Mouse (Mus musculus): ENCODE measurements around the gene Rora.

Rora gene

DNA sequence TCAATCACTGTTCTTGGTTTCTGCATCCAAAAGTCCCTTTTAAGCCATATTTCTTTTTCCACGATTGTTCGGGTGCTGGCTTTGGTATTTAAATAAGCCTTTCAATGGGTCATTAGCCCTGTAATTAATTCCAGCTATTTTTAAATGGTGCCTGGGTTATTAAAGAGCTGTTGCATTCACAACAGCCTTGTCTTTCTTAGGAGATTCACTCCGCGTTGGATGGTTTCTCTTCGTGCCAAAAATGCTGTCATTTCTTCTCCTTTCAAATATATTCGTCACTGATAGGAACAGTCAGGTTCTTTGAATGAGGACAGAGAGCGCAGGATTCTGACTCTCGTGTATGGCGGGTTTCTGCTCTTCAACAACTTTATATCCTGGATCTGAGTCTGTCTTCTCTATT, 673.5 kb downstream of the Rora start:
- DNase-seq = no peak

GRCm38 (mm10) chr9:69327591-69327990, 674.0 kb downstream of the Rora start:
- no peak for DNase-seq

DNA sequence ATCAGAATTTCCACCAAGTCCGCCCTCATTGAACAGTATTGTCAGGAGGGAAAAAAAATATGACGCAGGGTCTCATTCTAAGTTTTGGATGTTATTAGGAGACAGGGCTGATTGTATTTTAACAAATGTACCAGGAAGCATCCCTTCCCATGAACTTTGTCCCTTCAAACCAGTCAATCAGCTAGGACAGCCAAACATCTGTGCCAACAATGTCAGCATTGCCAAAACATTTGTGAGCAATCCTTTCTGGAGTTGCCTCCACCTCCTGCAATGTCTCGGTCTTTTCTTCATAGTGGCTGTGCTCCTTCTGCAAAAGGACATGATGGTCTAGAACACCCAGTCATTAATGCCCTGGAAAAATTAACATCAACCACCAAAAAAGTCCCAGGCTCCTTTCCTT, 678.2 kb downstream of the Rora start:
- DNase-seq = no peak

DNA sequence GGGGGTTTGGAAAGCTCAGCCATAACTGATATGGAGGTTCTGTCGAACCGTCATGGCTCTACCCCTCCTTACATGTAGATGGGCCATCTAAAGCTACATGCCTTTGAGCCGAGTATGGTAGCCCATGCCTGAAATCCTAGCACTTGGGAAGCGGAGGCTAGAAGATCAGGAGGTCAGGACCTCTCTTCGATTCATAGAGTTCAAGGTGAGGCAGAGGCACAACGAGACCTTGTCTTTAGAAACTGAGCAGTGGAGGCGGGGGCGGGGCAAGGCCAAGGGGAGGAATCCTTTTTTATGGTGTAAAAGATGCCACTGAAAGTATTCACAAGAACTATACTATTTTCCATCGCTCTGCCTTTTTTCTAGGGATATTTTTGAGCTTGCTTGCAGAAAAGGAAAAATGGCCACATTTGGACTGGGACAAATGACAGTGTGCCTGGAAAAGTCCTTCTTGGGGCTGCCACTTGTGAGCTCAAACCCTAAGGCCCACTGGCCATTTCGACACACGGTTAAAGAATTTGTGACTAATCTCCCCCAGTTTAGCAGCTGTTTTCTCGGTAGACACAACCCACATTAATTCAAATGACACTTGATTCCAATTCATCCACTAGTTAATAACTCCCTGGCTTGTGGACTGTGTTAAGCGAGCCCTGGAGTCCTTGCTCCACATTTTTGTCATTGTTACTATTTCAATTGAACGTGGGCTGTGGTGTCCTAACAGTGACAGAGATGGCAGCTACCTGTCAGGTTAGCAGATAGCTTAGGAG, 679.4 kb downstream of the Rora start:
- DNase-seq = no peak

- DNase-seq = no peak
These were observed 680.1 kb downstream of the Rora start for GRCm38 (mm10) chr9:69333654-69334053.

DNA sequence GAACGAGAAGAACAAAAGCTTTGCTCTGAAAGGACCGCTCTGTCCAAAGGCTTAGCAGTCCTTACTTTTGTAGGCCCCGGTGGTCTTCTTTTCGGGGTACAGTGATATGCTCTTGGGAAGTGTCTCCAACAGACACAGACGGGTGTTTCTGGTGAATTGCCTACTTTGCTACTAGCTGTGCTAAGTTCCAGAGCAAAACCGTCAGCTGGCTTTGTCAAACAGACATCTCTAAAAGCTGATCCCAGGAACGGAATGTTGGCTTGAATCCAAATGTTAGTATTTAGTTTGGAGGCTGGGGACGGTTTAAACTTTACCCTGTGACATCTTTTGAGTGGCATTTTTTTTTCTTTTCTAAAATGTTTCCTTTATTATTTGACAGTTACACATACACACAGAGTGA, 680.5 kb downstream of the Rora start:
- DNase-seq = no peak

DNA sequence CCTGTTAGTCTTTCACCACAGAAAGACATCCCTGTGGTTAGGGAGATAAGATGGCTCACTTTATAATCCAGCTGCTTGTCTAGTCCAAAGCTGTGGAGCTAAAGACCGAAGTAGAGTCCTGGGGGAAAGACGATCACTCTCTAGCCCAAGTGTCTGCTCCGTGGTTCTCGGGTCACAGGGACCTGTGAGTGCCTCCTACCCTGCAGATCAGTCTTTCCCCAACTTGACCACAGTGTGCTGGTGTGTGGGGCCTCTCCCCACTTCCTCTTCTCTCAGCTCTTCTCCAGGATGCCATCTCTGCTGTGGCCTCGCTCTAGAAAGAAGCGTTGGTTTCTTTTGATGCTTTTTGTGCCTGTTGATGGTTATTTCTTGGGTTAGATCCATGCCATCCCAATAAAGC, 682.5 kb downstream of the Rora start:
- DNase-seq = peak in 1 of 2 experiments; percentile 15

DNA sequence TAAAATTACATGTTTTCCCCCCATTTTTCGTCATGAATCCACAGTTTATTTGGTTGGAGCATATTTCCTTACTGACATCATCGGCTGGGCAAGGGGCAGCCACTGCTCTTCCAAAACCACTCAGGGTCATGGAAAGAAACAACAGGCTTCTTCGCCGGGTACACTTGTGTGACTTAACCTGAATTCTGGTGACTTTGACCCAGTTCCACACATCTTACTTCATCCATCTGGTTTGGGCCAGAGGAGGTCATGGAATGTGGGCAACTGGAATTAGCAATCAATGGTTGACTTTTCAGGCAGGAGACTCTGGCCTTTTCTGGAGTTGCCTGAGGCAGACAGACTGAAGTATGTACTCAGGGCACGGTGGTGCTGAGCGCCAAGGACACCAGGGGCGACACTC, 685.6 kb downstream of the Rora start:
- no peak for DNase-seq

GRCm38 (mm10) chr9:69339829-69340228, 686.2 kb downstream of the Rora start:
- DNase-seq = no peak

- no peak for DNase-seq
These were observed 686.8 kb downstream of the Rora start for GRCm38 (mm10) chr9:69340421-69340820.

- no peak for DNase-seq
These were observed 690.3 kb downstream of the Rora start for GRCm38 (mm10) chr9:69343881-69344280.

DNA sequence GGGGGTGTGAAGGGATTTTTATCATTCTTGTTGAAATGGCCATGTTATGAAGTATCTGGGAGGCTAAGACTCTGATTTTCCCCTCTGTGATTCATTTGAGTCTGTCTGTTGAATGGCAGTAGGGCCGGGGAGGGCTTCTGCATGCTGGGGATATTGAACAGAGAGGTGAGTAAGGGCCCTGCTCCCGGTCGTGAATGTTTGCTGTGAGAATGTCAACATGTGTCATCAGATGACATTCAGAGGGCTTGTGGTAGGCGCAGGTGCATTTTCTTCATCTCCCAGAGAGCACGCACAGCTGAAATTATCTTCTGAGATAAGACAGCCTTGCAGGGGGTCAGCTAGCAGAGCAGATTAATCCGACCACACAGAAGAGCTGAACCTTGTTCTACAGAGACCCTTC, 692.0 kb downstream of the Rora start:
- DNase-seq = peak in 1 of 2 experiments; percentile 9

GRCm38 (mm10) chr9:69347796-69348195, 694.2 kb downstream of the Rora start:
- DNase-seq = no peak

- DNase-seq = no peak
These were observed 696.0 kb downstream of the Rora start for GRCm38 (mm10) chr9:69349537-69349936.

- DNase-seq = no peak
These were observed 700.6 kb downstream of the Rora start for GRCm38 (mm10) chr9:69354228-69354627.

DNA sequence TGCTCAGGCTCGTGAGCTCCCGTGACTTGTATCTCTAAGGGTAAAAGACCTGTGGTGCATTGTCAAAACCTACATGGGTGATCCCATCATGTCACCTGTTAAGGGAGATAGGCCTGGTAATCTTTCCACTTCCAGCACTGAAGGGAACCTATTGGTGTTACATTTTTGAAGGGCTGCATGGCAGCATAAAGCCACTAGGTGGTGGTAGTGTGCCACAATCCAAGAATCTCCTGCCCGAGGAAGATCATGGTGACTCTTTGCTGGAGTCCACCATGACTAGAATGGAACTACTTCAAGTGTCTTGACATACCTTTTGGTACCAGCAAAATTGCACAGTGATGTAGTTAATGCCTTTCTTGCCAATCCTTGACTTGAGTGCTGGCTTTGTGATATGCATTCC, 704.2 kb downstream of the Rora start:
- peak; percentile 31 for DNase-seq

- no peak for DNase-seq
These were observed 705.2 kb downstream of the Rora start for GRCm38 (mm10) chr9:69358797-69359196.

GRCm38 (mm10) chr9:69361951-69362445, 708.4 kb downstream of the Rora start:
- DNase-seq = no peak

- no peak for DNase-seq
These were observed 709.2 kb downstream of the Rora start for GRCm38 (mm10) chr9:69362766-69363165.

- no peak for DNase-seq
These were observed 710.5 kb downstream of the Rora start for GRCm38 (mm10) chr9:69364117-69364516.

- no peak for DNase-seq
These were observed 713.5 kb downstream of the Rora start for GRCm38 (mm10) chr9:69367055-69367454.

- DNase-seq = peak; percentile 31
These were observed 714.5 kb downstream of the Rora start for GRCm38 (mm10) chr9:69368071-69368470.

DNA sequence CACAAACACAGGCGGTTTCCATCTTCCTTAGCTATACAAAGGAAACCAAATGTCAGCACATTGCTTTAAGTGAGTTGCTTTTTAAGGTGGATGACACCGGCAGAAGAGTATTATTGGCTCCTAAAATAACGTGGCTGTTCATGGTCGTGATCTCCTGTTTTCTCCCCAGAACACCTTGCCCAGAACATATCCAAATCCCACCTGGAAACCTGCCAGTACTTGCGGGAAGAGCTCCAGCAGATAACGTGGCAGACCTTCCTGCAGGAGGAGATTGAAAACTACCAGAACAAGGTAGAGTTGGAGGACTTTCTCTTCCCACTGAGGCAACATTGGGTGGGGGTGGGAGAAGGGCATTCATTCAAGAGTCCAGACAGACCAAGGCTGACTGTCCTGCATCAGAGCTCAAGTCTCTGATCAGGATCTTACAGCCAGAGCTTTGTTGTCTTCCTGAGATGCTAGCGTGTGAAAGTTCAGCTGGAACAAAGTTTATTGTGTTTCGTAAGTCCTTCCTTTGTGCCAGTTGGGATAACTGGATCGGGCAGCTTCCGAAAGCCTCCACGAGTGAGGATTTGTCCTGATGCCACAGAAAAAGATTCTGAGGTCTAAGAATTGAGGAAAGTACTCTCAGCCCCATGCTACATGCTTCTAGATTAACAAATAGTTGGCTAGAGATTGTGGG, 717.6 kb downstream of the Rora start:
- no peak for DNase-seq

GRCm38 (mm10) chr9:69372871-69373270, 719.3 kb downstream of the Rora start:
- no peak for DNase-seq

Measured in thymus, adult 18-20 months (tissue).